Mouse (Mus musculus) heart, embryonic 10.5 days (tissue): ENCODE measurements around the gene Ifna5. TPM values are rescaled to one million over a fixed set of nuclear protein-coding genes. Genes with fewer than 3 reads are reported as not detected.
A peak's percentile ranks its signal among the peaks of the same experiment; 100 is the strongest.

Source experiments
- DNase-seq: peaks from one replicate; pipeline ENCODE4 v3.0.0-alpha.2; 2017; ENCODE audit warnings: low spot score
- H3K27ac ChIP-seq: fragments of 300-500 bp; sonication (generic); 2 replicates; pipeline ENCODE4 v1.5.1; 2016; ENCODE audit warnings: mild to moderate bottlenecking
- H3K27me3 ChIP-seq: fragments of 300-500 bp; sonication (generic); 2 replicates; pipeline ENCODE4 v1.6.1; 2016; ENCODE audit warnings: mild to moderate bottlenecking; ENCODE audit not compliant: poor library complexity, insufficient read depth, severe bottlenecking
- H3K36me3 ChIP-seq: fragments of 300-500 bp; sonication (generic); 2 replicates; pipeline ENCODE4 v1.6.1; 2016; ENCODE audit warnings: mild to moderate bottlenecking, moderate library complexity
- H3K4me1 ChIP-seq: fragments of 300-500 bp; sonication (generic); 2 replicates; pipeline ENCODE4 v1.6.1; 2016; ENCODE audit warnings: mild to moderate bottlenecking
- H3K4me3 ChIP-seq: fragments of 300-500 bp; sonication (generic); 2 replicates; pipeline ENCODE4 v1.5.1; 2016; ENCODE audit warnings: mild to moderate bottlenecking, moderate library complexity
- H3K9me3 ChIP-seq: fragments of 300-500 bp; sonication (generic); 2 replicates; pipeline ENCODE4 v1.6.1; 2016; ENCODE audit warnings: mild to moderate bottlenecking, moderate library complexity
- WGBS: fragments of 180-500 bp; shearing (Covaris S2); methylation state at CpG from one replicate; pipeline ENCODE4 v1.1.7; 2016; 5-methylcytosine and 5-hydroxymethylcytosine counted together
- polyA plus RNA-seq: library from polyadenylated mRNA; unstranded; fragments of >200 nt; fragmentation: Nextera tagmentation; extraction: Ambion mirVana; gene quantifications from 2 replicates; pipeline ENCODE4 v1.2.1, GENCODE M21; 2016

The Ifna5 gene
- polyA plus RNA-seq, 1 experiment from 2014 or later: not detected

- 9% methylated on average over 31 of the region's 31 CpGs for WGBS
- Histone ChIP-seq H3K4me1 (peaks cover 10% of the 10 kb centered on the region), H3K4me3 (peak overlapping the region; percentile 75), H3K9me3 (no peaks in the 10 kb centered on the region), H3K36me3 (no peaks in the 10 kb centered on the region), H3K27me3 (peaks cover 23% of the 10 kb centered on the region; the same call in 1 of the 2 replicates), H3K27ac (peak overlapping the region; percentile 84)
- DNase-seq: peak; percentile 79
These were observed 32.9 kb downstream of the Ifna5 start for GRCm38 (mm10) chr4:88867926-88868911.

- no peak for DNase-seq
- Histone ChIP-seq H3K4me1 (peaks cover 8% of the 10 kb centered on the region), H3K27me3 (no peaks in the 10 kb centered on the region), H3K4me3 (no peak overlapping the region), H3K9me3 (no peaks in the 10 kb centered on the region), H3K27ac (no peak overlapping the region), H3K36me3 (no peaks in the 10 kb centered on the region)
- 0% methylated on average over 2 of the region's 2 CpGs for WGBS
These were observed 37.4 kb downstream of the Ifna5 start for GRCm38 (mm10) chr4:88872691-88873090.

GRCm38 (mm10) chr4:88875435-88876095 is 40.2 kb downstream of the Ifna5 start:
- no peak overlapping the region for H3K27ac ChIP-seq
- no peaks in the 10 kb centered on the region for H3K9me3 ChIP-seq
- H3K27me3 ChIP-seq: no peaks in the 10 kb centered on the region
- WGBS: 30% methylated on average over 4 of the region's 4 CpGs
- DNase-seq: no peak
- H3K4me1 ChIP-seq: no peaks in the 10 kb centered on the region
- no peak overlapping the region for H3K4me3 ChIP-seq
- no peaks in the 10 kb centered on the region for H3K36me3 ChIP-seq

- DNase-seq: no peak
- no peak overlapping the region for H3K4me3 ChIP-seq
- no peaks in the 10 kb centered on the region for H3K4me1 ChIP-seq
- no peaks in the 10 kb centered on the region for H3K9me3 ChIP-seq
- 81% methylated on average over 4 of the region's 4 CpGs for WGBS
- H3K27ac ChIP-seq: no peak overlapping the region
- H3K27me3 ChIP-seq: no peaks in the 10 kb centered on the region
- no peaks in the 10 kb centered on the region for H3K36me3 ChIP-seq
These were observed 41.2 kb downstream of the Ifna5 start for GRCm38 (mm10) chr4:88876520-88876919.

GRCm38 (mm10) chr4:88878246-88878645 is 42.9 kb downstream of the Ifna5 start:
- Histone ChIP-seq H3K36me3 (no peaks in the 10 kb centered on the region), H3K9me3 (no peaks in the 10 kb centered on the region), H3K4me3 (no peak overlapping the region), H3K27me3 (no peaks in the 10 kb centered on the region), H3K4me1 (no peaks in the 10 kb centered on the region), H3K27ac (no peak overlapping the region)
- no peak for DNase-seq
- 33% methylated on average over 10 of the region's 10 CpGs for WGBS

GRCm38 (mm10) chr4:88878772-88879171 is 43.4 kb downstream of the Ifna5 start:
- H3K27ac ChIP-seq: no peak overlapping the region
- no peaks in the 10 kb centered on the region for H3K4me1 ChIP-seq
- no peaks in the 10 kb centered on the region for H3K36me3 ChIP-seq
- DNase-seq: no peak
- H3K9me3 ChIP-seq: no peaks in the 10 kb centered on the region
- H3K4me3 ChIP-seq: no peak overlapping the region
- WGBS: 77% methylated on average over 4 of the region's 4 CpGs
- no peaks in the 10 kb centered on the region for H3K27me3 ChIP-seq

- 82% methylated on average over 8 of the region's 8 CpGs for WGBS
- DNase-seq: no peak
- Histone ChIP-seq H3K4me3 (no peak within 1 kb of the TSS), H3K4me1 (no peaks in the 10 kb centered on the region), H3K27me3 (no peaks in the 10 kb centered on the region), H3K27ac (no peak within 1 kb of the TSS), H3K36me3 (no peaks in the 10 kb centered on the region), H3K9me3 (no peaks in the 10 kb centered on the region)
These were observed 44.8 kb downstream of the Ifna5 start, which contains the start of gene Ifne for GRCm38 (mm10) chr4:88880101-88880500. Gene Ifne, minus strand, starts transcription at chr4:88880201.

Other genes with a start within 250 kb of the Ifna5 start
- not detected in 2 replicates for gene Ifna9, start 243.1 kb upstream of the Ifna5 start, polyA plus RNA-seq
- gene Ifna12, start 232.1 kb upstream of the Ifna5 start, polyA plus RNA-seq: not detected in 2 replicates
- gene C87499, start 201.1 kb upstream of the Ifna5 start, polyA plus RNA-seq: not detected in 2 replicates
- not detected in 2 replicates for gene Ifna13, start 191.1 kb upstream of the Ifna5 start, polyA plus RNA-seq
- gene Ifna16, start 158.6 kb upstream of the Ifna5 start, polyA plus RNA-seq: not detected in 2 replicates
- gene Ifna2, start 151.6 kb upstream of the Ifna5 start, polyA plus RNA-seq: not detected in 2 replicates
- gene Ifnab, start 144.2 kb upstream of the Ifna5 start, polyA plus RNA-seq: not detected in 2 replicates
- 1.1 and 1.2 TPM in 2 replicates for gene Gm26566, start 113.7 kb upstream of the Ifna5 start, polyA plus RNA-seq
- gene Klhl9, start 113.1 kb upstream of the Ifna5 start, polyA plus RNA-seq: 83.9 and 88.7 TPM in 2 replicates
- 0.30 TPM in 1 of 2 replicates, not detected in the other for gene Gm13271, start 80.7 kb upstream of the Ifna5 start, polyA plus RNA-seq
- 0.28 and 0.36 TPM in 2 replicates for gene Gm13283, start 75.4 kb upstream of the Ifna5 start, polyA plus RNA-seq
- gene Gm13290, start 61.7 kb upstream of the Ifna5 start, polyA plus RNA-seq: not detected in 2 replicates
- not detected in 2 replicates for gene Gm13289, start 58.6 kb upstream of the Ifna5 start, polyA plus RNA-seq
- not detected in 2 replicates for gene Gm13272, start 55.7 kb upstream of the Ifna5 start, polyA plus RNA-seq
- 0.21 TPM in 1 of 2 replicates, not detected in the other for gene Ifnz, start 53.4 kb upstream of the Ifna5 start, polyA plus RNA-seq
- not detected in 2 replicates for gene Gm13276, start 49.8 kb upstream of the Ifna5 start, polyA plus RNA-seq
- not detected in 2 replicates for gene Gm13277, start 46.9 kb upstream of the Ifna5 start, polyA plus RNA-seq
- not detected in 2 replicates for gene Gm13278, start 44.0 kb upstream of the Ifna5 start, polyA plus RNA-seq
- gene Gm13275, start 41.0 kb upstream of the Ifna5 start, polyA plus RNA-seq: not detected in 2 replicates
- not detected in 2 replicates for gene Gm13279, start 38.1 kb upstream of the Ifna5 start, polyA plus RNA-seq
- gene Gm13285, start 35.9 kb upstream of the Ifna5 start, polyA plus RNA-seq: 0.34 and 0.79 TPM in 2 replicates
- gene Gm13287, start 32.3 kb upstream of the Ifna5 start, polyA plus RNA-seq: not detected in 2 replicates
- gene Gm13288, start 30.0 kb upstream of the Ifna5 start, polyA plus RNA-seq: not detected in 2 replicates
- gene Ifna7, start 19.3 kb upstream of the Ifna5 start, polyA plus RNA-seq: not detected in 2 replicates
- not detected in 2 replicates for gene Ifna11, start 15.6 kb upstream of the Ifna5 start, polyA plus RNA-seq
- gene Ifna6, start 8.1 kb upstream of the Ifna5 start, polyA plus RNA-seq: not detected in 2 replicates
- gene Ifna4, start 6.3 kb downstream of the Ifna5 start, polyA plus RNA-seq: not detected in 2 replicates
- not detected in 2 replicates for gene Ifna1, start 14.6 kb downstream of the Ifna5 start, polyA plus RNA-seq
- not detected in 2 replicates for gene Ifne, start 44.7 kb downstream of the Ifna5 start, polyA plus RNA-seq